Mouse (Mus musculus): ENCODE measurements around the gene Rab40b. TPM values are rescaled to one million over a fixed set of nuclear protein-coding genes. Genes with fewer than 3 reads are reported as not detected.

Gene Rab40b
- 4.2 TPM for polyA plus RNA-seq (2014; fragmentation: Illumina TruSeq; extraction: RNeasy Lipid Tissue Mini Kit (QIAGEN cat#74804))

GRCm38 (mm10) chr11:121387750-121388553 is at the start of gene Rab40b:
Rab40b (minus strand) TSS chr11:121388251.

DNA sequence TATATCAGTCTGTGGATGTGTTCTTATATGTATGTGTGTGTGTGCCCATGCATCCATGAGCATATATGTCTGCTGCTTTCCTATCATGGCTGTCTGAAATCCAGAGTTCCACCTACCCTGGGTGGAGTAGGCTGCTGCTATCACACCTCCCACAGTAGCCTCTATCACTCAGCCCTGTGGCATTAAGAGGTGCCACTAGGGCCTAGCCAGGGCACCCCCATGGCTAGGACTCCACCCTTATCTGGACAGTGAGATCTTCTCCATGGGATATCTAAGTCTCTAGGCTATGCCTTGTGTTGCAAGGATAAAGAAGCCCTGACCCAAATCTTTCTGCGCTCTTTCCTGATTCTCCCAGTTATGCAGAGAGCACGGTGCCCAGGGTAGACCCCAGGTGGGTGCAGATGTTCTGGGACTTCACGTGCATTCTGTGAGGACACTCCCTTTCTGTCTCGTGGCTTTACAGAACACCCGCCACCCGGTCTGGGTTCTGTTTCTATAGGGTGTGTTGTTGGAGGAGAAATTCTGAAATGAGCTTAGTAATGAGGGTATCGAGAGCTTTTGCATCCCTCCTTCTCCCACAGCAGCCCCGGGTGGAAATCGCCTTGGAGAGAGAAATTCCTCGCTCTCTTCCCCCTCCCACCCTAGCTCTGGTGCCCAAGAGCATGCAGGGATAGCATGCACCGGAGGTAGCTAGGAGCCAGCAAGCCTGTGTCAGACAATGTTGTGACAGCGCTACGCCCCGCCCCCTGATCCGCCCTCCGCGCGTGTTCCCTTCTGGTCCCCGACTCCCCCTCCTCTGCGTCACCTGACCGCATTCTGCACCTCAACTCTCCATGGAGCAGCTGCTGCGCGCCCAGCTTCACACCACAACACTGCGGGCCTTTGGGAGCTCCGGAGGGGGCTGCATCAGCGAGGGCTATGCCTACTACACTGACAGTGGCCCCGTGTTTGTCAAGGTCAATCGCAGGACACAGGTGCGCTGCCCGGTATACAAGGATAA is 46.4 kb upstream of the Rab40b start, which contains the start of gene Fn3k:
TSS of gene Fn3k (plus strand) at position 758 of the 1,000 bp plus-strand sequence.

DNA sequence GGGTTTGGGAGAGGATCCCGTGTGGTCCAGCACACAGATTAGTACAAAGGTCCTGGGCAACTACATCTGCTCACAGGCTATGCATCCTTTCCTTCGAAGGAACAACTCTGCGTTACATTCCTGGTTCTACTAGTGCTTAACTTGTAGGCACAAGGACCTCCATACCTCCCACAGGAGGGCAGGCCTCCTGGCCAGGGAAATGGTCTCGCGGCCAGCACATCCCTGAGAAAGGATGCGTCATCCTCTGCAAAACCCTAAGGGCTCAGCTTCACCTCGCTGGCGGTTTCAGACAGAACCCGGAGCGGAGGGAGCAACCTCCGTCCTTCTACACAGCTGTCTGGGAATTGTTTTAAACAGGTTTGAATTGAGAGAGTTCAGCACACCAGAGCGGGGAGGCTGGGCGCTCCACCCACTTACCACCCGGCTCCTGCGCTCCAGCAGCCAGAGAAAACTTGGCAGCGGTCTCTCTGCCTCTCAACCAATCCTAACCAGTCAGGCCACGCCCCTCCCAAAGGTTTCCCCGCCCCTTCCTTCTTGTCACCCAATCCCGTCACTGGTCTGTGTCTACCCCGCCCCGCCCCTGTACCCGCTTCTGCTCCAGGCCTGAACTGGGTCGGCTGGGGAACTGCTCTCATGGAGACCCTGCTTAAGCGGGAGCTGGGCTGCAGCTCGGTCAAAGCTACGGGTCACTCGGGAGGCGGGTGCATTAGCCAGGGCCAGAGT is 32.9 kb upstream of the Rab40b start, which contains the start of gene Fn3krp:
TSS of gene Fn3krp (plus strand) at position 572 of the 723 bp plus-strand sequence.

GRCm38 (mm10) chr11:121354091-121354707 is 33.9 kb downstream of the Rab40b start, which contains the start of gene Wdr45b:
Wdr45b (minus strand) TSS chr11:121354445.

Other genes with a start within 250 kb of the Rab40b start
- gene Tex19.1, start 242.1 kb downstream of the Rab40b start, polyA plus RNA-seq (2014; fragmentation: Illumina TruSeq; extraction: RNeasy Lipid Tissue Mini Kit (QIAGEN cat#74804)) = 0.68 TPM
- not detected for gene Uts2r, start 228.0 kb downstream of the Rab40b start, polyA plus RNA-seq (2014; fragmentation: Illumina TruSeq; extraction: RNeasy Lipid Tissue Mini Kit (QIAGEN cat#74804))
- gene Hexdc, start 183.8 kb downstream of the Rab40b start, polyA plus RNA-seq (2014; fragmentation: Illumina TruSeq; extraction: RNeasy Lipid Tissue Mini Kit (QIAGEN cat#74804)) = 16.2 TPM
- 2.3 TPM for gene Ogfod3, start 183.5 kb downstream of the Rab40b start, polyA plus RNA-seq (2014; fragmentation: Illumina TruSeq; extraction: RNeasy Lipid Tissue Mini Kit (QIAGEN cat#74804))
- gene Cybc1, start 158.9 kb downstream of the Rab40b start, polyA plus RNA-seq (2014; fragmentation: Illumina TruSeq; extraction: RNeasy Lipid Tissue Mini Kit (QIAGEN cat#74804)) = 11.0 TPM
- 12.8 TPM for gene Narf, start 151.0 kb downstream of the Rab40b start, polyA plus RNA-seq (2014; fragmentation: Illumina TruSeq; extraction: RNeasy Lipid Tissue Mini Kit (QIAGEN cat#74804))
- gene Foxk2, start 128.3 kb downstream of the Rab40b start, polyA plus RNA-seq (2014; fragmentation: Illumina TruSeq; extraction: RNeasy Lipid Tissue Mini Kit (QIAGEN cat#74804)) = 24.7 TPM
- gene Wdr45b, start 33.8 kb downstream of the Rab40b start, polyA plus RNA-seq (2014; fragmentation: Illumina TruSeq; extraction: RNeasy Lipid Tissue Mini Kit (QIAGEN cat#74804)) = 109 TPM
- 12.8 TPM for gene Fn3krp, start 33.1 kb upstream of the Rab40b start, polyA plus RNA-seq (2014; fragmentation: Illumina TruSeq; extraction: RNeasy Lipid Tissue Mini Kit (QIAGEN cat#74804))
- gene Fn3k, start 46.7 kb upstream of the Rab40b start, polyA plus RNA-seq (2014; fragmentation: Illumina TruSeq; extraction: RNeasy Lipid Tissue Mini Kit (QIAGEN cat#74804)) = 0.63 TPM
- gene Tbcd, start 63.7 kb upstream of the Rab40b start, polyA plus RNA-seq (2014; fragmentation: Illumina TruSeq; extraction: RNeasy Lipid Tissue Mini Kit (QIAGEN cat#74804)) = 30.1 TPM
- gene Zfp750, start 131.1 kb upstream of the Rab40b start, polyA plus RNA-seq (2014; fragmentation: Illumina TruSeq; extraction: RNeasy Lipid Tissue Mini Kit (QIAGEN cat#74804)) = 2.9 TPM